Mouse (Mus musculus): ENCODE data around the gene Gm20547. TPM values are rescaled to one million over a fixed set of nuclear protein-coding genes. Genes with fewer than 3 reads are reported as not detected.
"Not testable (repeated sequence)": the region's sequence is repeated elsewhere in the genome, so short reads cannot be mapped to it uniquely, and the experiment has no call there.

The Gm20547 gene
- polyA plus RNA-seq, 1 experiment from 2014 or later: 0.07 TPM

DNA sequence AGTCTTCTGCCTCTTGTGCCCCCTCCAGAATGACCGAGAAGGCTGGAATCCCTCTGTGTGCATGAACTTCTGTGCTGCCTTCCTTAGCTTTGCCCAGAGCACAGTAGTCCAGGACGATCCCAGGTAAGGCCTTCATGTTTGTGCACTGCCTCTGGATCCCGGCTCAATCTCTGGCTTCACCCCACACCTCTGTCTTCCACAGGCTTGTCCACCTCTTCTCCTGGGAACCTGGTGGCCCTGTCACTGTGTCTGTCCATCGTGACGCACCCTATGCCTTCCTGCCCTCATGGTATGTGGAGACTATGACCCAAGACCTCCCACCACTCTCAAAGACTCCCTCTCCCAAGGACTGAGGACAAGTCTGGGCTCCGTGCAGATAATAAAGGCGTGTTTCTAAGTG, 43.1 kb downstream of the Gm20547 start:
- 90% methylated on average over 7 of the region's 7 CpGs for WGBS
- Histone ChIP-seq H3K27ac (replicated peaks) (no peak overlapping the region), H3K9me3 (replicated peaks) (no peaks in the 10 kb centered on the region), H3K27me3 (ENCODE audit: low read depth, poor library complexity, severe bottlenecking) (no peaks in the 10 kb centered on the region), H3K4me3 (peak overlapping the region; percentile 84), H3K36me3 (peaks cover 70% of the 10 kb centered on the region), H3K4me1 (peaks cover 34% of the 10 kb centered on the region)
- no peak for DNase-seq (ENCODE audit: low spot score)

DNA sequence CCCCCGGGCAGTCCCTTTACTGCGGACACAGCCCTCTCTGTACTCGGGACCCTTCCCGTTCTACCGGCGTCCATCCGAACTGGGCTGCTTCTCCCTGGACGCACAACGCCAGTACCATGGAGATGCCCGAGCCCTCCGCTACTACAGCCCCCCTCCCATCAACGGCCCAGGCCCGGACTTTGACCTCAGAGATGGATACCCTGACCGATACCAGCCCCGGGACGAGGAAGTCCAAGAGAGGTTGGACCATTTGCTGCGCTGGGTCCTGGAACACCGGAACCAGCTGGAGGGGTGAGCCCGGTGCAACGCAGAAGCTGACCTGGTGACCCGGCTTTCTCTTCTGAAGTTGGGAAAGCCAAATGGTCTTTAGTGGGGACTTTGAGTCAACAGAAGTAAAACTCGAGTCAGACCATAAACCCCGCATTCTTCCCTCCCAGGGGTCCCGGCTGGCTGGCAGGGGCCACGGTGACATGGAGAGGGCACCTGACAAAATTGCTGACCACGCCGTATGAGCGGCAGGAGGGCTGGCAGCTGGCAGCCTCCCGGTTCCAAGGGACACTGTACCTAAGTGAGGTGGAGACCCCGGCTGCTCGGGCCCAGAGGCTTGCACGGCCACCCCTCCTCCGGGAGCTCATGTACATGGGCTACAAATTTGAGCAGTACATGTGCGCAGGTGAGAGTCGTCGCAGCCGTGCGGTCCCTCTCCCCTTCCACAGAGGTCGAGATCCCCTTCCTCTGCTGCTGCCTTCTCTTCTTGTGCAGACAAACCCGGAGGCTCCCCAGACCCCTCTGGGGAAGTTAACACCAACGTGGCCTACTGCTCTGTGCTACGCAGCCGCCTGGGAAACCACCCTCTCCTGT, 44.1 kb downstream of the Gm20547 start:
- peak overlapping the region; percentile 84 for H3K4me3 ChIP-seq
- WGBS: 42% methylated on average over 43 of the region's 43 CpGs
- no peaks in the 10 kb centered on the region for H3K9me3 ChIP-seq (replicated peaks)
- H3K27ac ChIP-seq (replicated peaks): peak overlapping the region; percentile 84
- H3K4me1 ChIP-seq: peaks cover 34% of the 10 kb centered on the region
- peak; percentile 20 for DNase-seq (ENCODE audit: low spot score)
- H3K36me3 ChIP-seq: peaks cover 70% of the 10 kb centered on the region
- H3K27me3 ChIP-seq (ENCODE audit: low read depth, poor library complexity, severe bottlenecking): no peaks in the 10 kb centered on the region

DNA sequence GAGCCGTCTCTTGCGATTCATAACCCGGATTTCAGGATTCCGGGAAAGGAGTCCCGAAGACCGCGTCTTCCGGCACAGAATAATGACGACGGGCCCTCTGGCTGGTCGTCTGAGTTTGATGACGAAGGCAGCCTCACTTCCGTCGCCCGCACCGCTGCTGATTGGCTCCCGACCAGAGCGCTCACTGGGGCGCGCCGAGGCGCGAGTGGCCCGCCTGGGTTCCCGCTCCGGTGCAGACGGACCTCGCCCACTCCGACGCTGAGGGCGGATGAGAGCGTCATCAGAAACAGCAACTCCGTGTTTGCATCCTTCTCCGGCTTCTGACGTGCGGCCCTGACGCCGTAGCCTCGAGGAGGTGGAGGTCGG, 45.0 kb downstream of the Gm20547 start, which contains the start of the genes Stk19 and Dxo:
Gene Stk19 (minus strand): TSS at position 90 of the 366 bp plus-strand sequence.
Gene Dxo (plus strand): TSS at position 164 of the 366 bp plus-strand sequence.
- Histone ChIP-seq H3K27ac (replicated peaks) (peak within 1 kb of the TSS; percentile 84), H3K27me3 (ENCODE audit: low read depth, poor library complexity, severe bottlenecking) (no peaks in the 10 kb centered on the region), H3K36me3 (peaks cover 70% of the 10 kb centered on the region), H3K4me3 (peak within 1 kb of the TSS; percentile 84), H3K4me1 (peaks cover 34% of the 10 kb centered on the region), H3K9me3 (replicated peaks) (no peaks in the 10 kb centered on the region)
- peak; percentile 98 for DNase-seq (ENCODE audit: low spot score)
- WGBS: under 1% methylated on average over 40 of the region's 40 CpGs

DNA sequence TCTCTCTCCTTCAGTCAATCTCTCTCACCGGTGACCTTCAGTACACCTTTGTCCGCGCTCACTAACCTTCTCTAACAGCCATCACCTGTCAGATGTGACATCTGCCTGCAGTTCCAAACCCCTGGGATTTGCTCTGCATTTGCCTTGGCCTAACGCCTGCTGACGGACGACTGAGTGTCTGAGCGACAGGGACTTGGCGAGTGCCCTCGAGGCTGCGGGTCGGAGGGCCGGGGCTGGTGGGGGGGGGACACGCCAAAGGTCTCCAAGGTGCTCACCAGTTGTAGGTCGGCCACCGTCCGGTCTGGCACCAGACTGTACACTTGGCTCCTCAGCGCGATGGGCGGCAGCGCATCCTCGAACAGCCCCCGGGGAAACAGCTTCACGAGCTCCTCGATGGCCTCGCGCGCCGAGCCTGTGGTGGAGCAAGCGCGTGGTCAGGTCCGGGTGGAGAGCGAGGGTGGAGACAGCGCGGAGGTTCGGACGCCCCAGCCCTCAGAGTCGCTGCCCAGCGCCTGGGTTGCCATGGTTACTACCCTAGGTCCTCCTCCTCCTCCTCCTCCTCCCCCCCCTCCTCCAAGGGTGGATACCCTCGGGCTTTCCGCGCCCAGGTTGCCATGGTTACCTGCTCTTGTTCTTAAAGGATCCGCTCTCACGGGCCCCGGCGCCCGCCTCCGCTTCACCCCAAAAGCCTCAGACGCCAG, 45.5 kb downstream of the Gm20547 start:
- Histone ChIP-seq H3K4me3 (peak overlapping the region; percentile 84), H3K36me3 (peaks cover 69% of the 10 kb centered on the region), H3K27me3 (ENCODE audit: low read depth, poor library complexity, severe bottlenecking) (no peaks in the 10 kb centered on the region), H3K4me1 (peaks cover 34% of the 10 kb centered on the region), H3K9me3 (replicated peaks) (no peaks in the 10 kb centered on the region), H3K27ac (replicated peaks) (peak overlapping the region; percentile 84)
- no peak for DNase-seq (ENCODE audit: low spot score)
- WGBS: 4% methylated on average over 48 of the region's 48 CpGs

DNA sequence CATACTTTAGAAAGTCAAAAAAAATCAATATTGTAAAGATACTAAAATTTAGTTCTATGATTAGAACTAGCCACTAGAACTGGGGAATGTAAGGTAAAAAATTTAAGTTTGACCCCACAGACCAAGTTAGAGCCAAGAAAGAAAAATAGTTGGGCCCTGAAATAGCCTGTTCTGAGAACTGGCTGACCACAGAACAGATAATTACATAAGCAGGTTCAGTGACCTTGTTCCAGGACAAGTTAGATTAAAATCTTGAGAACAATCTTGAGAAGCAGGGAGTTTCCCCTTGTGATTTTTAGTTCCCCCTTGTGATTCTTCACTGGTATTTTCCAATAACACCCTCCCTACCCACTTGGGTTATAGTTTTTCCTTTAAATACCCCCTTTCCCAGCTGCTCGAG, 51.1 kb downstream of the Gm20547 start:
- H3K27me3 ChIP-seq (ENCODE audit: low read depth, poor library complexity, severe bottlenecking); H3K27ac ChIP-seq (replicated peaks); DNase-seq (ENCODE audit: low spot score); H3K4me3 ChIP-seq; H3K4me1 ChIP-seq: not testable (repeated sequence)
- Histone ChIP-seq H3K36me3 (peaks cover 88% of the 10 kb centered on the region), H3K9me3 (replicated peaks) (peaks cover 12% of the 10 kb centered on the region)
- 90% methylated on average over 1 of the region's 1 CpGs for WGBS

DNA sequence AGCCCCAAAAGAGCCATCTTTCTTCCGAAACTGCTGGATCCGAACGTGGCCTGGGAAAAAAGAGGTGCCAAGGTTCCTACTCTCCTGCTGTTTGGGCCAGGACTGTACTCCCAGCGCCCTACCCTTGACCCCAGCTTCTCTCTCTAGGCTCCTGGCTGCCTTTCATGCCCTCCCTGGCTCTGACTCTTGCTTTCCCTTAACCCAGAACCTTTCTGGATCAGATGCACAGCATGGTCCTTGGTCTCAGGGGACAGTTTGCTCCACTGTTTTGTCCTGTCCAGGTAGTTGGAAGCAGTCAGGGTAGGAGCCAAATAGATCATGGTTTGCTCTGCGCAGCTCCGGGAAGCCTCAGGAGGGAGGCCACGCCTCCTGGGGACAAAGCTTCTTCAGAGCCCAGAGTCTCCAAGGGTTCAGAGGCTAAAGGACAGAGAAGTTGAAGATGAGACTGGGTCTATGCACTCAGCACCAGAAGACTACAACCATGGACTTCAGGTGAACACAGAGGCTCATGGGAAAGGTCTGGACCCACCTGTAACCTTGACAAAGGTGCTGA, 66.9 kb downstream of the Gm20547 start:
- WGBS: 72% methylated on average over 7 of the region's 7 CpGs
- no peak for DNase-seq (ENCODE audit: low spot score)
- no peaks in the 10 kb centered on the region for H3K9me3 ChIP-seq (replicated peaks)
- H3K4me3 ChIP-seq: no peak overlapping the region
- no peak overlapping the region for H3K27ac ChIP-seq (replicated peaks)
- H3K4me1 ChIP-seq: no peaks in the 10 kb centered on the region
- H3K27me3 ChIP-seq (ENCODE audit: low read depth, poor library complexity, severe bottlenecking): no peaks in the 10 kb centered on the region
- H3K36me3 ChIP-seq: no peaks in the 10 kb centered on the region

DNA sequence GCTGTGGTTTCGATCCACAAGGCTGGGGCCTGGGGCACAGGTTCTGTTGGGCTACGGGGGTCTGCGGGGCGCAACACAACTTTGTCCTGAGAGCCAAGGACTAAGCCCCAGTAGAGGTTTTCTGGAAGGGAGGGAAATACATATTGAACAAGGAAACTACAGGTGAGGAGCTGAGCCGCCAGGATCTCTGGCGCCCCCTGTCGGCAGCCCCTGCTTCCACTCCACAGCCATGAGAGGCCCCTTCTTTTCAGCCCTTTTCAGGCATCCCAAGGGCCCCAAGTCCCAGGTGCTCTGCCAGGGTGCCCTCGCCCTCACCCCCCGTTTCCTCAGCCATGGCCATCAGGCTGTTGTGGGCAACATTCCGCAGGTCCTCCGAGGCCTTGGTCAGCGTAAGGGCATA, 68.1 kb downstream of the Gm20547 start:
- 62% methylated on average over 12 of the region's 12 CpGs for WGBS

DNA sequence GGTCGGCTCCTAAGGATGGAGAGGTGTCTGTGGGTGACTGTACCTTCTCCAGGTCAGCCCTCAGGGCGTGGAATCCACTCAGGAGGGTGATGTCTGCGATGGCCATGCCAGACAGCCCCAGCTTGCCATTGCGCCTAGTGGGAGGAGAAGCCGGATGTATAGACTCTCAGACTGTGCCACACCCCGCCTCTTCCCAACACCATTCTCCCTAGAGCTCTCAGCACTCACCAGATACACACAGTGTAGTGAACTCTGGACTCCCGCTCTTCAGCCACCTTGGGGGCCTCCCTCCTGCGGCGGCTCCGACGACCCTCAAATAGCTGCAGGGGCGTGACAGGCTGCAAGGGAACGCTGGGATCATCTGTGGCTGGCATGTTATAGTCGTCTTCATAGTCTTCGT, 70.6 kb downstream of the Gm20547 start:
- Histone ChIP-seq H3K36me3 (no peaks in the 10 kb centered on the region), H3K4me3 (no peak overlapping the region), H3K27ac (replicated peaks) (no peak overlapping the region), H3K9me3 (replicated peaks) (no peaks in the 10 kb centered on the region), H3K4me1 (no peaks in the 10 kb centered on the region), H3K27me3 (ENCODE audit: low read depth, poor library complexity, severe bottlenecking) (no peaks in the 10 kb centered on the region)
- 77% methylated on average over 15 of the region's 15 CpGs for WGBS
- DNase-seq (ENCODE audit: low spot score): no peak

More for the DNA sequence above, 68.1 kb downstream of the Gm20547 start:
- DNase-seq (ENCODE audit: low spot score); H3K9me3 ChIP-seq (replicated peaks); H3K4me3 ChIP-seq; H3K4me1 ChIP-seq; H3K27ac ChIP-seq (replicated peaks); H3K36me3 ChIP-seq; H3K27me3 ChIP-seq (ENCODE audit: low read depth, poor library complexity, severe bottlenecking): not testable (repeated sequence)

DNA sequence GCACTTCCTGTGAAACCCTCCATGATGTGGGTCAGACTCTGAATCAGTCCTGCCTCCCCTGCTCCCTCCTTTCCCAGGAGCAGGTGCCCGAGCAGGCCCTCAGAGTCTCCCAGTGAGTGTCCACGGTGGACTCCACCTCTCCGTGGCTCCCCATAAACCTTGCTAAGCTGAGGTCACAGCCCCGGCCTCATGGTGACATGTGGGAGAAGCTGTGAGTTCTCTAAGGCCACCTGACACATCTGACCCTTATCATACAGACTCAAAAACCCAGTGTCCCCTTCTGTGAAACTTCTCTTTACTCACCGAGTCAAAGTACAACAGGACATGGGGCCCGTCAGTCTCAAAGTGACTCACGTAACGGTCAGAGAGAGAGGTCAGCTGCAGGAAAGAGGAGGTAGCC, 71.0 kb downstream of the Gm20547 start:
- WGBS: 88% methylated on average over 8 of the region's 8 CpGs
- H3K4me3 ChIP-seq; H3K27me3 ChIP-seq (ENCODE audit: low read depth, poor library complexity, severe bottlenecking); H3K4me1 ChIP-seq; H3K27ac ChIP-seq (replicated peaks); H3K9me3 ChIP-seq (replicated peaks); H3K36me3 ChIP-seq; DNase-seq (ENCODE audit: low spot score): not testable (repeated sequence)

DNA sequence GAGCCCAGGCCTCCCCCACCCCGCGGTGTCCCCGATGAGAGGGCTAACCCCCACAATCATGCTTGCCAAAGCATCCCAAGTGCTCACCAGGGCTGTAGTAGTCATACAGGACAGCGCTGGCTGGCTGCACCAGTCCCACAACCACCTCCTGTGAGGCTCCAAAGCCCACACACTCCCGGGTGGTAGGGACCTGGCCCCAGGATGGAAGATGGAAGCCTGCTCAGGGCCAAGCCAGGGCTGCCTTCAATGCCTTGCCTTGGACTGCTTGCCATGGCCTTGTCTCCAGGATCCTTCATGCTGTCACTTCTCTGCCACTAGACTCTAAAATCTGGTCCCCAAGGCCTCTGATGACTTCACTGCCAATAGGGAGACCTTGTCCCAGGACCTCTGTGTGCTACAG, 71.4 kb downstream of the Gm20547 start:
- not testable (repeated sequence) for H3K36me3 ChIP-seq; DNase-seq (ENCODE audit: low spot score); H3K9me3 ChIP-seq (replicated peaks); H3K27ac ChIP-seq (replicated peaks); H3K4me1 ChIP-seq; H3K27me3 ChIP-seq (ENCODE audit: low read depth, poor library complexity, severe bottlenecking); H3K4me3 ChIP-seq
- 95% methylated on average over 5 of the region's 5 CpGs for WGBS

DNA sequence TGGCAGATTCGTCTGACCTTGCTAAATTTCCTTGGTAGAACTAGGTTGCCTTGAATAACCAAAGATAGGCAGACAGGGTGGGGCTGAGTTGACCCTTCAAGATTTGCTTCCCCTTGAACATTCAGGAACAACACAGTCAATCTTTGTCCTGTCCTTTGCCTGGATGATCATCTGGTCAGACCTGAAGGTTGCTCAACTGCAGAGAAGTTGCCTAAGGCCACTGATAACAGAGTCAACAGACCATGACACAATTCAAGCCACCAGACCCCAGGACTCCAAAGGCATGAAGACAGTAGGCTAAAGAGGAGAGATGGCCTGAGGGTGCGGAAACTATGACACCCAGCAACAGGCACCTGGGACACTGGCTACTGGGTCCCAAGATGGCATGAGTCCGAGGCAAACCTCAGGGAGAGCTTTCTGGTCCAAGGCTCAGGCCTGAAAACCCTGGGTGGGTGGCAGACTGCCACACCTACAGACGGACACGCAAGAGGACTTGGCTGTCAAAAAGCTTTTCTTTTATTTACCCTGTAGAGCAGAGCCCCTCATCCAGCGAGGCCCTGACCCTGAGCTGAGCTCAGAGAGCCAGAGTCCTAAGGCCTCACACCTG, 73.1 kb downstream of the Gm20547 start:
- H3K36me3 ChIP-seq: no peaks in the 10 kb centered on the region
- peaks cover 6% of the 10 kb centered on the region for H3K9me3 ChIP-seq (replicated peaks)
- 79% methylated on average over 6 of the region's 6 CpGs for WGBS
- H3K27ac ChIP-seq (replicated peaks): no peak overlapping the region
- H3K27me3 ChIP-seq (ENCODE audit: low read depth, poor library complexity, severe bottlenecking): no peaks in the 10 kb centered on the region
- DNase-seq (ENCODE audit: low spot score): no peak
- no peak overlapping the region for H3K4me3 ChIP-seq
- no peaks in the 10 kb centered on the region for H3K4me1 ChIP-seq

DNA sequence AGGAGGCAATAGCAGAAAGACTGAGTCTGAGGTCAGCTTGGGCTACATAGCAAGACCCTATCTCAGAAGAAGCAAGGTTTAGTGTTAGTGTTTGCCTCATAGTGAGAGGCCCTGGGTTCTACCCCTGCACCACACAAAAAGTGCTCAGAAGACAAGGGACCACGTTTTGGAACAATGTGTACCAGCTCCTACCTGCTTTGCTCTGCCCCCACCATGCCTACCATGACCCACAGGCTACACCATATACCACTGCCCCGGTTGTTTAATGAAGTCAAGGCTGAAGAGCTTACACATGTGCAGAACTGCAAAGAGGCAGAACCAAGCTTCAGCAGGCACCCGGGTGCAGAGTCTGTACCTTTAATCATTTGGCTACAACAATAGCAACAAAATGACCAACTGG, 74.7 kb downstream of the Gm20547 start:
- Histone ChIP-seq H3K4me1 (no peaks in the 10 kb centered on the region), H3K4me3 (no peak overlapping the region), H3K9me3 (replicated peaks) (peaks cover 6% of the 10 kb centered on the region), H3K36me3 (no peaks in the 10 kb centered on the region), H3K27me3 (ENCODE audit: low read depth, poor library complexity, severe bottlenecking) (no peaks in the 10 kb centered on the region), H3K27ac (replicated peaks) (no peak overlapping the region)
- no peak for DNase-seq (ENCODE audit: low spot score)
- WGBS: 72% methylated on average over 3 of the region's 3 CpGs
